Mouse (Mus musculus): Measurements from ENCODE around the gene Srp54b. TPM values are rescaled to one million over a fixed set of nuclear protein-coding genes. Genes with fewer than 3 reads are reported as not detected.
A peak's percentile ranks its signal among the peaks of the same experiment; 100 is the strongest.
"Not testable (repeated sequence)": the region's sequence is repeated elsewhere in the genome, so short reads cannot be mapped to it uniquely, and the experiment has no call there.

The Srp54b gene
- 63.1 and 63.4 TPM in 2 replicates for polyA plus RNA-seq (2015; fragmentation: Nextera tagmentation; extraction: Ambion mirVana)

GRCm38 (mm10) chr12:55154559-55155448 is at the start of gene Srp54b:
Gene Srp54b (plus strand): TSS chr12:55155104.
- not testable (repeated sequence) for H3K27ac ChIP-seq, H3K4me1 ChIP-seq, H3K4me2 ChIP-seq, H3K9ac ChIP-seq, H3K27me3 ChIP-seq, H3K36me3 ChIP-seq, H3K9me3 ChIP-seq
- no CpG with 5 or more reads among the region's 57 CpGs for WGBS
- H3K4me3 ChIP-seq, result peak within 1 kb of the TSS; percentile 33
- peak; percentile 98 for ATAC-seq (ENCODE audit: insufficient number of reproducible peaks, insufficient read depth, low FRiP score, low TSS enrichment, low read depth)

GRCm38 (mm10) chr12:55112616-55113015 is 42.3 kb upstream of the Srp54b start:
- not testable (repeated sequence) for H3K36me3 ChIP-seq; ATAC-seq (ENCODE audit: insufficient number of reproducible peaks, insufficient read depth, low FRiP score, low TSS enrichment, low read depth); H3K4me2 ChIP-seq; H3K4me3 ChIP-seq; H3K9me3 ChIP-seq; H3K9ac ChIP-seq; H3K27me3 ChIP-seq; H3K27ac ChIP-seq; H3K4me1 ChIP-seq
- no CpG with 5 or more reads among the region's 7 CpGs for WGBS

- H3K27me3 ChIP-seq, H3K36me3 ChIP-seq, H3K27ac ChIP-seq, H3K4me1 ChIP-seq, H3K4me2 ChIP-seq, H3K4me3 ChIP-seq, H3K9me3 ChIP-seq, H3K9ac ChIP-seq: not testable (repeated sequence)
- peak; percentile 93 for ATAC-seq (ENCODE audit: insufficient number of reproducible peaks, insufficient read depth, low FRiP score, low TSS enrichment, low read depth)
- no CpG with 5 or more reads among the region's 40 CpGs for WGBS
These were observed 30.7 kb upstream of the Srp54b start, which contains the start of gene Fam177a for GRCm38 (mm10) chr12:55124242-55124641. Gene Fam177a (plus strand): TSS chr12:55124469.

- H3K9ac ChIP-seq; H3K4me3 ChIP-seq; H3K27me3 ChIP-seq; H3K36me3 ChIP-seq; H3K9me3 ChIP-seq; ATAC-seq (ENCODE audit: insufficient number of reproducible peaks, insufficient read depth, low FRiP score, low TSS enrichment, low read depth); H3K4me2 ChIP-seq; H3K4me1 ChIP-seq; H3K27ac ChIP-seq: not testable (repeated sequence)
- no CpG with 5 or more reads among the region's 18 CpGs for WGBS
These were observed 30.2 kb upstream of the Srp54b start for GRCm38 (mm10) chr12:55124731-55125130.

GRCm38 (mm10) chr12:55135540-55135939 is 19.4 kb upstream of the Srp54b start:
- not testable (repeated sequence) for ATAC-seq (ENCODE audit: insufficient number of reproducible peaks, insufficient read depth, low FRiP score, low TSS enrichment, low read depth); H3K4me2 ChIP-seq; H3K9me3 ChIP-seq; H3K27ac ChIP-seq; H3K4me1 ChIP-seq; H3K4me3 ChIP-seq; H3K27me3 ChIP-seq; H3K36me3 ChIP-seq; H3K9ac ChIP-seq
- no CpG with 5 or more reads among the region's 6 CpGs for WGBS

- no CpG with 5 or more reads among the region's 6 CpGs for WGBS
- H3K4me2 ChIP-seq; ATAC-seq (ENCODE audit: insufficient number of reproducible peaks, insufficient read depth, low FRiP score, low TSS enrichment, low read depth); H3K9me3 ChIP-seq; H3K9ac ChIP-seq; H3K36me3 ChIP-seq; H3K27ac ChIP-seq; H3K27me3 ChIP-seq; H3K4me1 ChIP-seq; H3K4me3 ChIP-seq: not testable (repeated sequence)
These were observed 17.0 kb upstream of the Srp54b start for GRCm38 (mm10) chr12:55137859-55138258.

- not testable (repeated sequence) for H3K9ac ChIP-seq, H3K4me1 ChIP-seq, H3K27me3 ChIP-seq, H3K4me2 ChIP-seq, H3K27ac ChIP-seq, H3K9me3 ChIP-seq, H3K36me3 ChIP-seq
- ATAC-seq (ENCODE audit: insufficient number of reproducible peaks, insufficient read depth, low FRiP score, low TSS enrichment, low read depth), result peak; percentile 48; the same call in 1 of the 2 replicates
- peak overlapping the region; percentile 33 for H3K4me3 ChIP-seq
- WGBS, result 0% methylated on average over 13 of the region's 24 CpGs
These were observed 512 bp downstream of the Srp54b start for GRCm38 (mm10) chr12:55155449-55155783.

GRCm38 (mm10) chr12:55167034-55167557 is 12.2 kb downstream of the Srp54b start:
- not testable (repeated sequence) for H3K4me3 ChIP-seq; H3K4me2 ChIP-seq; H3K36me3 ChIP-seq; H3K9ac ChIP-seq; H3K4me1 ChIP-seq; H3K9me3 ChIP-seq; H3K27ac ChIP-seq; ATAC-seq (ENCODE audit: insufficient number of reproducible peaks, insufficient read depth, low FRiP score, low TSS enrichment, low read depth); H3K27me3 ChIP-seq
- no CpG with 5 or more reads among the region's 7 CpGs for WGBS

GRCm38 (mm10) chr12:55187686-55188085 is 32.8 kb downstream of the Srp54b start:
- not testable (repeated sequence) for H3K36me3 ChIP-seq; H3K4me1 ChIP-seq; ATAC-seq (ENCODE audit: insufficient number of reproducible peaks, insufficient read depth, low FRiP score, low TSS enrichment, low read depth); H3K4me2 ChIP-seq; H3K9me3 ChIP-seq; H3K9ac ChIP-seq; H3K27ac ChIP-seq; H3K27me3 ChIP-seq; H3K4me3 ChIP-seq
- WGBS, result no CpG with 5 or more reads among the region's 8 CpGs

GRCm38 (mm10) chr12:55189127-55189526 is 34.2 kb downstream of the Srp54b start:
- not testable (repeated sequence) for H3K4me3 ChIP-seq; H3K27me3 ChIP-seq; H3K27ac ChIP-seq; H3K4me1 ChIP-seq; H3K9ac ChIP-seq; ATAC-seq (ENCODE audit: insufficient number of reproducible peaks, insufficient read depth, low FRiP score, low TSS enrichment, low read depth); H3K36me3 ChIP-seq; H3K9me3 ChIP-seq; H3K4me2 ChIP-seq
- WGBS, result no CpG with 5 or more reads among the region's 5 CpGs

GRCm38 (mm10) chr12:55199306-55199705 is 44.4 kb downstream of the Srp54b start, which contains the start of gene 1700047I17Rik2:
Gene 1700047I17Rik2 (plus strand): TSS chr12:55199592.
- ATAC-seq (ENCODE audit: insufficient number of reproducible peaks, insufficient read depth, low FRiP score, low TSS enrichment, low read depth), result peak; percentile 93
- not testable (repeated sequence) for H3K36me3 ChIP-seq, H3K9ac ChIP-seq, H3K9me3 ChIP-seq, H3K27ac ChIP-seq, H3K4me2 ChIP-seq, H3K4me3 ChIP-seq, H3K27me3 ChIP-seq, H3K4me1 ChIP-seq
- no CpG with 5 or more reads among the region's 40 CpGs for WGBS

- H3K27me3 ChIP-seq; H3K36me3 ChIP-seq; H3K9me3 ChIP-seq; H3K9ac ChIP-seq; H3K4me3 ChIP-seq; H3K4me1 ChIP-seq; H3K27ac ChIP-seq; ATAC-seq (ENCODE audit: insufficient number of reproducible peaks, insufficient read depth, low FRiP score, low TSS enrichment, low read depth); H3K4me2 ChIP-seq: not testable (repeated sequence)
- no CpG with 5 or more reads among the region's 18 CpGs for WGBS
These were observed 44.9 kb downstream of the Srp54b start for GRCm38 (mm10) chr12:55199799-55200198.

Measured in embryonic facial prominence, embryonic 13.5 days (tissue).